Mouse (Mus musculus): ENCODE results near the gene Casc3. TPM values are rescaled to one million over a fixed set of nuclear protein-coding genes. Genes with fewer than 3 reads are reported as not detected.

Casc3 gene
- total and polyA plus RNA-seq, 3 experiments, result 14.4 to 71.7 (median 16.7) TPM

GRCm38 (mm10) chr11:98756711-98757110, 48.0 kb upstream of the Casc3 start:
- Histone ChIP-seq H3K4me1 (ENCODE audit: control insufficient read depth in 1 of 2, insufficient read depth in 2 of 2) (peaks cover 21 to 46% of the 10 kb centered on the region in 2 experiments), H3K27me3 (replicated peaks) (no peaks in the 10 kb centered on the region), H3K36me3 (replicated peaks in 1 of 2; ENCODE audit: control insufficient read depth in 1 of 2, insufficient read depth in 1 of 2, low read length in 1 of 2) (no peaks in the 10 kb centered on the region), H3K79me2 (replicated peaks; ENCODE audit: control insufficient read depth, extremely low read depth, insufficient read depth, poor library complexity, severe bottlenecking) (no peaks in the 10 kb centered on the region), H3K4me3 (replicated peaks in 1 of 3; ENCODE audit: low read depth in 2 of 3, low read length in 2 of 3, poor library complexity in 1 of 3) (no peak overlapping the region), H3K4me2 (ENCODE audit: insufficient read depth, low read depth, poor library complexity, severe bottlenecking) (no peak overlapping the region), H3K9me3 (replicated peaks; ENCODE audit: low read length) (no peaks in the 10 kb centered on the region), H3K27ac (ENCODE audit: insufficient read depth, low read depth) (no peak overlapping the region), H3K9ac (ENCODE audit: insufficient read depth, low read depth) (no peak overlapping the region)
- no peak for TF ChIP-seq NRF1 (IDR thresholded peaks at IDR 0.05; ENCODE audit: low read depth, low read length)
- TF ChIP-seq JUN (IDR thresholded peaks at IDR 0.05; ENCODE audit: insufficient read depth, low read depth, low read length), result no peak
- TF ChIP-seq MAX (IDR thresholded peaks at IDR 0.05; ENCODE audit: low read length), result no peak
- TF ChIP-seq GABPA (IDR thresholded peaks at IDR 0.05; ENCODE audit: insufficient replicate concordance, low read depth, low read length), result no peak
- no peak for TF ChIP-seq BHLHE40 (IDR thresholded peaks at IDR 0.05; ENCODE audit: low read depth, low read length)
- no peak for TF ChIP-seq ELF1 (IDR thresholded peaks at IDR 0.05; ENCODE audit: low read depth, low read length)
- TF ChIP-seq MAFK (IDR thresholded peaks at IDR 0.05; ENCODE audit: insufficient replicate concordance, low read length), result no peak
- TF ChIP-seq IRF4 (IDR thresholded peaks at IDR 0.05; ENCODE audit: low read depth, low read length), result no peak
- no peak for TF ChIP-seq MEF2A (IDR thresholded peaks at IDR 0.05; ENCODE audit: borderline replicate concordance, low read depth, low read length)
- TF ChIP-seq E2F4 (IDR thresholded peaks at IDR 0.05; ENCODE audit: insufficient replicate concordance, low read depth, low read length), result no peak
- TF ChIP-seq ZNF384 (IDR thresholded peaks at IDR 0.05; ENCODE audit: low read depth, low read length), result no peak
- no peak for TF ChIP-seq CHD1 (IDR thresholded peaks at IDR 0.05; ENCODE audit: low read depth, low read length)
- TF ChIP-seq JUND (conservative IDR thresholded peaks at IDR 0.05; ENCODE audit: low read depth, low read length), result no peak
- no peak for TF ChIP-seq UBTF (IDR thresholded peaks at IDR 0.05; ENCODE audit: low read depth, low read length)
- no peak for TF ChIP-seq KAT2A (IDR thresholded peaks at IDR 0.05; ENCODE audit: insufficient replicate concordance, low read length)
- no peak for TF ChIP-seq MXI1 (IDR thresholded peaks at IDR 0.05; ENCODE audit: low read depth, low read length)
- TF ChIP-seq ZMIZ1 (IDR thresholded peaks at IDR 0.05; ENCODE audit: low read depth, low read length), result no peak
- no peak for TF ChIP-seq TCF12 (IDR thresholded peaks at IDR 0.05; ENCODE audit: low read depth, low read length)
- no peak for TF ChIP-seq ZC3H11A (IDR thresholded peaks at IDR 0.05; ENCODE audit: low read depth, low read length)
- in situ Hi-C loops (cut with MboI; ENCODE audit: low pct_ligation_motif_present, low pct_unique_long_range_greater_than_20kb, low sequenced_read_pairs), result no loop called here
- DNase-seq (ENCODE audit: extremely low read depth), result no peak
- dilution Hi-C loops (cut with MboI; ENCODE audit: extremely low pct_ligation_motif_present, extremely low pct_unique_long_range_greater_than_20kb, low sequenced_read_pairs), result no loop called here

GRCm38 (mm10) chr11:98761939-98762338, 42.8 kb upstream of the Casc3 start:
- Histone ChIP-seq H3K9me3 (replicated peaks; ENCODE audit: low read length) (no peaks in the 10 kb centered on the region), H3K27me3 (replicated peaks) (no peaks in the 10 kb centered on the region), H3K79me2 (replicated peaks; ENCODE audit: control insufficient read depth, extremely low read depth, insufficient read depth, poor library complexity, severe bottlenecking) (no peaks in the 10 kb centered on the region), H3K4me1 (ENCODE audit: control insufficient read depth in 1 of 2, insufficient read depth in 2 of 2) (peaks cover 3 to 23% of the 10 kb centered on the region in 2 experiments), H3K36me3 (replicated peaks in 1 of 2; ENCODE audit: control insufficient read depth in 1 of 2, insufficient read depth in 1 of 2, low read length in 1 of 2) (peaks cover 0 to 1% of the 10 kb centered on the region in 2 experiments), H3K27ac (ENCODE audit: insufficient read depth, low read depth) (no peak overlapping the region), H3K4me2 (ENCODE audit: insufficient read depth, low read depth, poor library complexity, severe bottlenecking) (no peak overlapping the region), H3K4me3 (replicated peaks in 1 of 3; ENCODE audit: low read depth in 2 of 3, low read length in 2 of 3, poor library complexity in 1 of 3) (no peak overlapping the region), H3K9ac (ENCODE audit: insufficient read depth, low read depth) (no peak overlapping the region)
- dilution Hi-C loops (cut with MboI; ENCODE audit: extremely low pct_ligation_motif_present, extremely low pct_unique_long_range_greater_than_20kb, low sequenced_read_pairs), result no loop called here
- no peak for TF ChIP-seq CTCF (conservative IDR thresholded peaks at IDR 0.05 in 1 of 2, IDR thresholded peaks at IDR 0.05 in 1 of 2; ENCODE audit: low read depth in 2 of 2, low read length in 2 of 2)
- no peak for TF ChIP-seq PAX5 (IDR thresholded peaks at IDR 0.05; ENCODE audit: low read length)
- TF ChIP-seq USF2 (conservative IDR thresholded peaks at IDR 0.05; ENCODE audit: low read depth, low read length), result no peak
- no peak for TF ChIP-seq KAT2A (IDR thresholded peaks at IDR 0.05; ENCODE audit: insufficient replicate concordance, low read length)
- TF ChIP-seq ZC3H11A (IDR thresholded peaks at IDR 0.05; ENCODE audit: low read depth, low read length), result no peak
- TF ChIP-seq ZMIZ1 (IDR thresholded peaks at IDR 0.05; ENCODE audit: low read depth, low read length), result no peak
- no peak for TF ChIP-seq NELFE (IDR thresholded peaks at IDR 0.05; ENCODE audit: low read depth, low read length)
- no peak for TF ChIP-seq MYC (IDR thresholded peaks at IDR 0.05; ENCODE audit: low read depth, low read length)
- TF ChIP-seq ZNF384 (IDR thresholded peaks at IDR 0.05; ENCODE audit: low read depth, low read length), result no peak
- no peak for DNase-seq (ENCODE audit: extremely low read depth)
- in situ Hi-C loops (cut with MboI; ENCODE audit: low pct_ligation_motif_present, low pct_unique_long_range_greater_than_20kb, low sequenced_read_pairs), result no loop called here

All from CH12.LX (cell line).